Mouse (Mus musculus): ENCODE results near the gene Gatad2b.

- no peak for TF ChIP-seq CTCF (IDR thresholded peaks at IDR 0.05; ENCODE audit: insufficient read depth, low read length)
- TF ChIP-seq POLR2A (IDR thresholded peaks at IDR 0.05; ENCODE audit: borderline replicate concordance, extremely low read depth, low read depth, low read length) = no peak
Measured at GRCm38 (mm10) chr3:90378496-90378895, 85.5 kb downstream of the Gatad2b start.
